Mouse (Mus musculus): ENCODE measurements around the gene Disp1.

DNA sequence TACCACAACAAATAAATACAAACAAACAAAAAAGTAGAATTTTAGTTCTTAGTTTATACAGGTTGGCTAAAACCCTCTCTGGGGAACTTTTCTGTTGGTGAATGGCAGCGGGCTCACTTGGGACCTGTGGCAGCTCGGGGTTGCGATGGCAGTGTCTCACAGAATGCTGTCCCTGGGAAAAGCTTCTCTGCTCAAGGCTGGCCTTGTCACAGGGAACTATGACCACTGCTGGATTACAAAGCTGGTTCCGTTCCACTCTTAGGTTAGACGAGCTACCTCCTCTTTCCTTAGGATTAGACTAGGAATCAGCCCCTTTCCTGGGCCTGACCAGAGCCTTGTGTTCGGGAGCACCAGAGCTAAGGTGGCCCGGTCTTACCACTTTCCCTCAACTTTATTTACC is 130.1 kb downstream of the Disp1 start:
- TF ChIP-seq POLR2A (IDR thresholded peaks at IDR 0.05; ENCODE audit: control insufficient read depth, low read depth, low read length) (no peak), CTCF (IDR thresholded peaks at IDR 0.05; ENCODE audit: control insufficient read depth, insufficient read depth, insufficient replicate concordance, low read depth, low read length) (no peak)

Measured in testis, adult 2 months (tissue).